Mouse (Mus musculus) gastrocnemius, postnatal 25 days (tissue): ENCODE results near the gene Amelx. TPM values are rescaled to one million over a fixed set of nuclear protein-coding genes. Genes with fewer than 3 reads are reported as not detected.

Experiments
- DNase-seq: peaks from one replicate; pipeline ENCODE4 v3.0.0; 2022
- long read RNA-seq, 2 experiments: library from polyadenylated mRNA; stranded (forward); transcript quantifications; one replicate each; pipeline ENCODE4 v2.0.0; 2021
- total RNA-seq, 2 experiments: library from RNA; stranded (reverse); gene quantifications; 1 replicate in 1 of 2; 2 replicates in 1 of 2; pipeline ENCODE4 v1.2.3; 2021

Amelx gene
- not detected for total RNA-seq
- long read RNA-seq, experiment 1, result 0 reads
- long read RNA-seq, experiment 2, result 0 reads

DNA sequence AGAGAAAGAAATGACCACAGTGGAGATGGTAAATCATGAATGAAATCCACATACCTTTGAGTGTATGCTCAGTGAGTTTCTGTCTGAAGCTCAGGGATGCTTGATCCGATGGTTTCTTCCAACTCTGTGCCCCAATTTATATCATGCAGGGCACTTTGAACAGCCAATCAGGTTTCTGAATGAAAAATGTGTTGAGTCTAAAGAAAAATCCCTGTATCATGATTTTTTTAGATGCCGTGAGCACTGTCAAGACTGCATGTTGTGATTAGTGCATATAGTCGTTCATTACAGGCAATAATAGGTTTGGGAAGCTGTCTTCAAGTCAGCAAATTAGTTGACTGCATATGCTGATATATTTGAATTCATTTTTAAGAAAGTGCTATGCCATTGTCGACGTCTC, at the start of gene Amelx:
Gene Amelx, minus strand, starts transcription at position 101 of the 400 bp plus-strand sequence.
- no peak for DNase-seq

DNA sequence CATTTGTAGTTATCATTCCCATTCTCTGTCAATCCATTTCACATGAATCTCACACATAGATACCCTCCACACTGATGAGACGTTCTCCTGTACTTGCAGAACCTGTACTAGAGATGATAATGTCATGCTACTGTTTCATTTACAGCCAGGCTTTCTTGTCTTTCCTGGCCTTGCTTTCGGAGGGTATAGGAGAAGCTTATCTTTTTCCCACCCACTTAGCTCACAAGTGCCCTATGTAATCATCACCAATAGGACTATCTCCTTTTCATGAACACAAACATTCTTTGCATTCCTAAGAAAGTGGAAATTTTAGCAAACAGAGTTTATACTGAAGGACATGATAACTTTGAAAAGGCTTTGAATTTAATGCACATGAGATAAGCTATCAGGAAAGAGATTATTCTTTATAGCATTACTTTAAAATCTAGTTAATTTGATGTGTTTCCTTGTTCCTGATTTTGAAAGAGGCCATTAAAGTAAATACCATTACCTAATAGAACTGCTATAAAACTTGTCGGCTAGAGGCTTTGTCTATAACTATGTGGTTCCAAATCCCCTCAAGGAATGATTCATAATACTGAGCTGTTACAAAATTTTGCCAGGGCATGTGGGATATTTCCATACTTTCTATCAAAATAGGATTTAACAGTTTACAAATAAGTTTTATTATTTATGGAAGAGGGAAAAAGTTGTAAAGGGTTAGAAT, 35.5 kb upstream of the Amelx start:
- no peak for DNase-seq

DNA sequence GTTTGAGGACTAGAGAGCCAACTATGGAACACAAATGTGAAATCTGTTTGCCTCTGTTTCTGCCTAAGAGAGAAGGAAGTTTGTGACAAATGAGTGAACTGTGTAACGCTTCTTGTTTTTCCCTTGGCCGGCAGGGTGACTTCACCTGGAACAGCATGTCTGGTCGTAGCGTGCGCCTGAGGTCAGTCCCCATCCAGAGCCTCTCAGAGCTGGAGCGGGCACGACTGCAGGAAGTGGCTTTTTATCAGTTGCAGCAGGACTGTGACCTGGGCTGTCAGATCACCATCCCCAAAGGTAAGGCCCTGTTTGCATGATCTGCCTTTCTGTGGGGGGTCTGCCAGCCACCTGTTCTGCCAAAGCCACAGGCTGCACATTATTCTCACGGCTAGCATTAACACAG, 33.1 kb upstream of the Amelx start:
- no peak for DNase-seq

DNA sequence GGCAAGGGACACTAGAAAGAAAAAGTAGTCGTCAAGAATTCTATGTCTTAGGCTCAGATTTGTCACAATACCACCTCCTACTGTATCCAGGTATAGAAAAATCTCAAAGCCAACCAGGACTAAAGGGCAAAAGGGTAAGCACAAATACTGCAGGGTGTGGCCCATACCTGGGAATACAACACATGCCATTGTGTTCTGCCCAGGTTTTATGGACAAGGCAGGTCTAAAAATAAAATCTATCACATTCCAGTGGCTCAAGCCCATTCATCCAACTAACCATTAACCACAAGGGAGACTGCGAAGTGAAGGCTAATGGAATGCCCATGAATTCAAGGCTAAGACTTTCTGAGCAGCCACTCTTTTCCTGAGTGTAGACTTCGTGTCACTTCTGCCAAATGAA, 23.0 kb upstream of the Amelx start:
- DNase-seq, result no peak

DNA sequence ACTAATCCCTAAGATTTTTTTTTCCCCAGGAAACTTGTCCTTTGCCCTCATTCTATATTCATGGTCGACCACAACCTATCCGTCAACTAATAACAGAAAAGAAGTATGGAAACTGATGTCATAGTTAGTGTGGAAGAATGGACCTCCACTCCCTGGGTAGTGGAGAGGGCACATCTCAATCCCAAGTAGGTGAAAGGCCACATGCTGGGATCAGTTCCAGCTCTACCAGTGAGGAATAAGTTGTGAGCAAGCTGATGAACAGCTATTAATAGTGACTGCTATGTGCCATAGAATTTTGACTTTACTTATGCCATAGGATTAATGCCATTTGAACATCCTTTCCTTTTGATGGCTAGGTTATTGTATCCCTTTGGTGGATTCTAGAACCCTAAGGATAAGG, 8.4 kb downstream of the Amelx start:
- DNase-seq, result peak; percentile 5

DNA sequence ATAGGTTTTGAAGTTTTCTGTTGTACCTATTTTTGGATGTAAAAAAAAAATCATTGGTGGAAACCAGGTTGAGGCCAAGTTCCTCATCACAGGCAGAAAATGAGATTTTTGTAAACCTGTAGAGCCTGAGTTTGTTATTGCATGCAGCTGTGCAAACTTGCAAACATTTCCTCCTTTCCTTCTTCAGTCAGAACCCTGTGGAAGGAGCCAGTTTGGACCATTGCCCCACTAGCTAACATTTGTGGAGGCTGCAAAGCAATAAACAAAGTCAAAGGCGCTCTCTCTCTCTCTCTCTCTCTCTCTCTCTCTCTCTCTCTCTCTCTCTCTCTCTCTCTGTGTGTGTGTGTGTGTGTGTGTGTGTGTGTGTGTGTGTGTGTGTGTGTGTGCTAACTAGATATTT, 13.2 kb downstream of the Amelx start:
- peak; percentile 11 for DNase-seq

DNA sequence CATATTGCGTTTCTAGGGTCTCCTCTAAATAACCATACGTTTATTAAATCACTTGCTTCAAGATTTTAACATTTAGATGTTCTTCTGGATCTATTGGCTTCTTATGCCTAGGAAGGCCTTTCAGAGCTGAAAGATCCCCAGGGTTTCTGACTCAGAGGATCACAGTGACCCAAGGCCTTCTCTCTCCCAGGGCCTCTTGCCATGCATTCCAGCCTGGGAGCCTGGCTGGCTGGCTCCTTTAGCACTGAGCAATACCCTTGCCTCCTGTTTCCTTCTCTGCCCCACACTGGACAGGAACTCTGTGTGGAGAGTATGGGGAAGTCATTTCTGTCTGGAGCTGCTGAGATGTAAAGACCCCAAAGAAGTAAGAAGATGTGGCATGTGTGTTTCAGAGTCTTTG, 16.0 kb downstream of the Amelx start:
- DNase-seq, result no peak

DNA sequence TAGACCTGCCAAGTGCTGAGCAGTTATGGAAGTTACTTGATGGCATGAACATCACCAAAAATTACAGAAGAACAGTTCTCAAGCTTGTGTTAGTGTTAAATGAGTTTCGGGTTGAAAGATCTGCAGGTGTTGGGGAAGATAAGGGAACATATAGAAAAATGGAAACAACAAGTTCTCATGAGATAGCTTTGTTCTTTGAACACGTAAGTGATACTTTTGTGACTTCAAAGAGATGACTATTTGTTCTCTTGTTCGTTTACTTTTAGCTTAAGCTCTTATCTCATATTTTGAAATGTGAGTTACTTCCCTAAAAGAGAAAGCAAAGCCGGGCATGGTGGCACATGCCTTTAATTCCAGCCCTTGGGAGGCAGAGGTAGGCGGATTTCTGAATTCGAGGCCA, 28.6 kb downstream of the Amelx start:
- DNase-seq, result no peak

DNA sequence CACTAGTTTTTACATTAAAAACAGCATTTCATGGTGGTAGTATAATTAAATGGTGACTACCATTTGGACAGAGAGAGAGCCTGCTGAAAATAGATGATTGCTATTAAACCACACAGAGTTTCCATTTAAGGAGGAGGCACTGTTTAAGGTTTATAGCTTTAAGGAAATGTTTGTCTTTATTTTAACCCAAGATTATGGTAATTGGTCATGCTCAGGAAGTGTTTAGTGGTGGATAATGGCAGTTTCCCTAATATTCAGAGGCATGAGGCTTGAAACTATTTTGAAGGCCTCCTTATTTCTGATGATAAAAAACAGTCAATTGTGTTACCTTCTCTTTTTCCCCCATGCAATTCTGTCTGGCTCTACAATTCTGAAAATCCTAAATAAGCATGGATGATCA, 33.2 kb downstream of the Amelx start:
- DNase-seq, result no peak

DNA sequence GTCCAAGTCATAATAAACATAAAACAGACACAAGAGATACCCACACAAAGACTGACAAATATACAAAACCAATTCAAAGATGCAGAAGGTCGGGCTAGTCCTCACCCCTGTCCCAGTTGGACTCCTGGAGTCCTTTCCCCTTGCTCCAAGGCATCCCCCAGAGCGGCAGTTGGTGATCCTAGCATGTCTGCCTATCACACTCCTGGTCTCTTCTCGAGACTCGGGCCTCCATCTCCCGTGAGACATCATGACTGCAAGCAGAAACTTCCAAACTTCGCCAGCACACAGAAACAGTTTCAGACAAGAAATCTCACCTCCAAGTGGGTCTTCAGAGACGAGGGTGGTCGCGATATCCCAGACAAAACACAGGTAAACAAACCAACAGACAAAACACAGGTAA, 46.5 kb downstream of the Amelx start:
- no peak for DNase-seq

DNA sequence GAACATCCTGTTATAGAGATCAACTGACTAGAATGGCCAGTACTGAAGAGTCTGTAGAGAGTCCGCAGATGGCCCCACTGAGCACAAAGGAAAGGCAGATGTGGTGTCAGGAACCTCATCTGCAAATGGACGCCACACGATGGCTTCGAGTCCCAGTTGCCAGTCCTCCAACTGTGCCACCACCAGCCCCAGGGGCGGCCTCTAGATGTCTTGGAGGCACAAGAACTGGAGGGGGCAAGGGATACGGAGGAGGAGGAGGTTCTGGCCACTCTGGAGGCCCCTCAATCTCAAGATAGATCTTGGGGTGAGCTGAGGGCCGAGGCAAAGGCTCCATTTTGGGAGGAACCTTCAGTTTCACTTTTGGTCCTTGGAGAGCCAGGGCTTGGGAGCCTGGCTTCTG, 47.2 kb downstream of the Amelx start:
- DNase-seq, result no peak

Other genes starting within 250 kb of the Amelx start
- gene Hccs, start 133.2 kb upstream of the Amelx start, total RNA-seq, result 10 to 100 TPM; 26.5 to 40.6 TPM